Mouse (Mus musculus): ENCODE results near the gene Thsd7a. TPM values are rescaled to one million over a fixed set of nuclear protein-coding genes. Genes with fewer than 3 reads are reported as not detected.

Thsd7a gene
- total RNA-seq, 2 experiments from 2014 or later, result not detected

GRCm38 (mm10) chr6:12416976-12417375 is 332.2 kb downstream of the Thsd7a start:
- ATAC-seq (replicated peaks; ENCODE audit: low FRiP score, low TSS enrichment, poor library complexity, severe bottlenecking), result no peak

- ATAC-seq (replicated peaks; ENCODE audit: low FRiP score, low TSS enrichment, poor library complexity, severe bottlenecking), result no peak
Observed at GRCm38 (mm10) chr6:12404441-12404840, 344.8 kb downstream of the Thsd7a start.

GRCm38 (mm10) chr6:12402996-12403395 is 346.2 kb downstream of the Thsd7a start:
- ATAC-seq (replicated peaks; ENCODE audit: low FRiP score, low TSS enrichment, poor library complexity, severe bottlenecking), result no peak

- no peak for ATAC-seq (replicated peaks; ENCODE audit: low FRiP score, low TSS enrichment, poor library complexity, severe bottlenecking)
Observed at GRCm38 (mm10) chr6:12397776-12398522, 351.3 kb downstream of the Thsd7a start.

- no peak for ATAC-seq (replicated peaks; ENCODE audit: low FRiP score, low TSS enrichment, poor library complexity, severe bottlenecking)
Observed at GRCm38 (mm10) chr6:12393574-12394380, 355.4 kb downstream of the Thsd7a start.

GRCm38 (mm10) chr6:12386731-12387130 is 362.5 kb downstream of the Thsd7a start:
- ATAC-seq (replicated peaks; ENCODE audit: low FRiP score, low TSS enrichment, poor library complexity, severe bottlenecking), result no peak

- no peak for ATAC-seq (replicated peaks; ENCODE audit: low FRiP score, low TSS enrichment, poor library complexity, severe bottlenecking)
Observed at GRCm38 (mm10) chr6:12385591-12385990, 363.6 kb downstream of the Thsd7a start.

GRCm38 (mm10) chr6:12381136-12381778 is 368.0 kb downstream of the Thsd7a start:
- ATAC-seq (replicated peaks; ENCODE audit: low FRiP score, low TSS enrichment, poor library complexity, severe bottlenecking), result no peak

GRCm38 (mm10) chr6:12380717-12381116 is 368.5 kb downstream of the Thsd7a start:
- ATAC-seq (replicated peaks; ENCODE audit: low FRiP score, low TSS enrichment, poor library complexity, severe bottlenecking), result no peak

GRCm38 (mm10) chr6:12358737-12359136 is 390.5 kb downstream of the Thsd7a start:
- ATAC-seq (replicated peaks; ENCODE audit: low FRiP score, low TSS enrichment, poor library complexity, severe bottlenecking), result no peak

GRCm38 (mm10) chr6:12353573-12353972 is 395.6 kb downstream of the Thsd7a start:
- no peak for ATAC-seq (replicated peaks; ENCODE audit: low FRiP score, low TSS enrichment, poor library complexity, severe bottlenecking)

- no peak for ATAC-seq (replicated peaks; ENCODE audit: low FRiP score, low TSS enrichment, poor library complexity, severe bottlenecking)
Observed at GRCm38 (mm10) chr6:12352165-12352719, 397.0 kb downstream of the Thsd7a start.

- no peak for ATAC-seq (replicated peaks; ENCODE audit: low FRiP score, low TSS enrichment, poor library complexity, severe bottlenecking)
Observed at GRCm38 (mm10) chr6:12350753-12351152, 398.5 kb downstream of the Thsd7a start.

- ATAC-seq (replicated peaks; ENCODE audit: low FRiP score, low TSS enrichment, poor library complexity, severe bottlenecking), result no peak
Observed at GRCm38 (mm10) chr6:12349105-12349759, 400.0 kb downstream of the Thsd7a start.

GRCm38 (mm10) chr6:12348667-12349066 is 400.5 kb downstream of the Thsd7a start:
- no peak for ATAC-seq (replicated peaks; ENCODE audit: low FRiP score, low TSS enrichment, poor library complexity, severe bottlenecking)

- ATAC-seq (replicated peaks; ENCODE audit: low FRiP score, low TSS enrichment, poor library complexity, severe bottlenecking), result no peak
Observed at GRCm38 (mm10) chr6:12336590-12337584, 412.3 kb downstream of the Thsd7a start.

- no peak for ATAC-seq (replicated peaks; ENCODE audit: low FRiP score, low TSS enrichment, poor library complexity, severe bottlenecking)
Observed at GRCm38 (mm10) chr6:12315070-12315909, 433.9 kb downstream of the Thsd7a start.

Data from megakaryocyte-erythroid progenitor cell, adult 5-6 weeks (primary cell).